Mouse (Mus musculus) E14TG2a.4 (cell line): ENCODE measurements at regions not wholly inside any gene's neighbourhood (a gene's known extent, or its start where the extent isn't known, plus 50 kb on each side); places are given as distances from the start of the nearest gene placed in this dataset.

Source experiments
- CTCF ChIP-seq: conservative IDR thresholded peaks from 2 replicates; pipeline ENCODE4 v1.5.1; 2014; ENCODE audit warnings: low read length
- POU5F1 ChIP-seq: IDR thresholded peaks from 2 replicates; pipeline ENCODE4 v1.6.1; 2014; ENCODE audit warnings: low read length, borderline replicate concordance

- TF ChIP-seq CTCF: no peak
- no peak for TF ChIP-seq POU5F1
Observed at GRCm38 (mm10) chr16:52858441-52859209, 404.8 kb upstream of the Alcam start.
